Mouse (Mus musculus) stomach, postnatal 0 days (tissue): ENCODE results near the gene Lrrc8a. TPM values are rescaled to one million over a fixed set of nuclear protein-coding genes. Genes with fewer than 3 reads are reported as not detected.

ENCODE experiments used
- ATAC-seq: fragments of 200-750 bp; cut with Nextera tagmentation; 2 replicates; pipeline ENCODE4 v1.8.0; 2017; ENCODE audit not compliant: low FRiP score, low TSS enrichment
- DNase-seq: peaks from one replicate; pipeline ENCODE4 v3.0.0-alpha.2; 2016; ENCODE audit warnings: low spot score
- H3K27ac ChIP-seq: fragments of 300-500 bp; sonication (generic); replicated peaks from 2 replicates; pipeline ENCODE4 v1.5.1; 2014; ENCODE audit warnings: mild to moderate bottlenecking, control low read depth
- H3K27me3 ChIP-seq: fragments of 300-500 bp; sonication (generic); 2 replicates; pipeline ENCODE4 v1.6.1; 2014; ENCODE audit warnings: low read length; ENCODE audit not compliant: control insufficient read depth, insufficient read depth
- H3K36me3 ChIP-seq: fragments of 300-500 bp; sonication (generic); 2 replicates; pipeline ENCODE4 v1.6.1; 2014; ENCODE audit warnings: low read length, mixed read lengths; ENCODE audit not compliant: control insufficient read depth, insufficient read depth
- H3K4me1 ChIP-seq: fragments of 300-500 bp; sonication (generic); replicated peaks from 2 replicates; pipeline ENCODE4 v1.6.1; 2014; ENCODE audit warnings: antibody characterized with exemption; ENCODE audit not compliant: control insufficient read depth, insufficient read depth
- H3K4me2 ChIP-seq: fragments of 300-500 bp; sonication (generic); replicated peaks from 2 replicates; pipeline ENCODE4 v1.6.1; 2014; ENCODE audit warnings: low read depth, mild to moderate bottlenecking, control low read depth, moderate library complexity
- H3K4me3 ChIP-seq: fragments of 300-500 bp; sonication (generic); 2 replicates; pipeline ENCODE4 v1.5.1; 2014; ENCODE audit warnings: low read depth, low read length, control low read depth
- H3K9ac ChIP-seq: fragments of 300-500 bp; sonication (generic); 2 replicates; pipeline ENCODE4 v1.6.1; 2014; ENCODE audit warnings: mild to moderate bottlenecking, low read length, control low read depth, mixed read lengths
- H3K9me3 ChIP-seq: fragments of 300-500 bp; sonication (generic); 2 replicates; pipeline ENCODE4 v1.6.1; 2016; ENCODE audit warnings: low read length; ENCODE audit not compliant: control insufficient read depth
- CTCF ChIP-seq: IDR thresholded peaks from 2 replicates; pipeline ENCODE4 v1.5.1; 2016; ENCODE audit warnings: antibody characterized with exemption, low read depth, mild to moderate bottlenecking, moderate library complexity
- EP300 ChIP-seq: optimal IDR thresholded peaks from 2 replicates; pipeline ENCODE3; 2016; ENCODE audit warnings: antibody characterized with exemption
- WGBS: fragments of 180-500 bp; shearing (Covaris S2); extraction: QIAGEN DNeasy Blood & Tissue Kit; methylation state at CpG from one replicate; pipeline ENCODE4 v1.1.7; 2014; 5-methylcytosine and 5-hydroxymethylcytosine counted together
- polyA plus RNA-seq: library from polyadenylated mRNA; unstranded; fragments of >200 nt; fragmentation: Nextera tagmentation; extraction: Ambion mirVana; gene quantifications from 2 replicates; pipeline ENCODE4 v1.2.1, GENCODE M21; 2015

Lrrc8a gene
- polyA plus RNA-seq, 1 experiment from 2014 or later = 30.3 TPM

- Histone ChIP-seq H3K27ac (no peak overlapping the region), H3K4me1 (no peaks in the 10 kb centered on the region), H3K27me3 (no peaks in the 10 kb centered on the region), H3K9ac (no peak overlapping the region), H3K36me3 (no peaks in the 10 kb centered on the region), H3K4me2 (no peak overlapping the region), H3K9me3 (no peaks in the 10 kb centered on the region), H3K4me3 (no peak overlapping the region)
- DNase-seq (no peak), ATAC-seq (no peak)
- no peak for TF ChIP-seq EP300
- no peak for TF ChIP-seq CTCF
- 71% methylated on average over 6 of the region's 6 CpGs for WGBS
Observed at GRCm38 (mm10) chr2:30211408-30212168, 25.9 kb upstream of the Lrrc8a start.

DNA sequence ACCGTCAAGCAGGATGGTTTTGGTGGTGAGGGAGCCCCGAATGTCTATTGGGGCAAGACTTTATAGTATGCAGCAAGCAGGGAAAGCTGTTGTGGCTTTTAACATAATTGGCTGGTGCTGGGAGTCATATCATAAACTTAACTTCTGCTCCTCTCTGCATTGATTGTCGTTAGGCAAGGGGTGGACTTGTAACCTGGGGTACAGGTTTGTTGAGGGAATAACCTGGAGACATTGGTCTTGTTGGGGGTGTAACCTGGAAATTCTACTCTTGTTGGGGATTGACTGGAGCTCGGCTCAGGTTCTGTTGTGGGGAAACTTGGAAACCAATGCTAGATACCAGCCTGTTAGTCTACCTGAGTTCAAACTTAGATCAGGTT, 25.4 kb upstream of the Lrrc8a start:
- no peak for DNase-seq
- Histone ChIP-seq H3K4me1 (no peaks in the 10 kb centered on the region), H3K9me3 (no peaks in the 10 kb centered on the region), H3K9ac (no peak overlapping the region), H3K27me3 (no peaks in the 10 kb centered on the region), H3K27ac (no peak overlapping the region), H3K36me3 (no peaks in the 10 kb centered on the region), H3K4me3 (no peak overlapping the region), H3K4me2 (no peak overlapping the region)
- no peak for ATAC-seq
- 73% methylated on average over 4 of the region's 4 CpGs for WGBS
- TF ChIP-seq EP300 (no peak), CTCF (no peak)

DNA sequence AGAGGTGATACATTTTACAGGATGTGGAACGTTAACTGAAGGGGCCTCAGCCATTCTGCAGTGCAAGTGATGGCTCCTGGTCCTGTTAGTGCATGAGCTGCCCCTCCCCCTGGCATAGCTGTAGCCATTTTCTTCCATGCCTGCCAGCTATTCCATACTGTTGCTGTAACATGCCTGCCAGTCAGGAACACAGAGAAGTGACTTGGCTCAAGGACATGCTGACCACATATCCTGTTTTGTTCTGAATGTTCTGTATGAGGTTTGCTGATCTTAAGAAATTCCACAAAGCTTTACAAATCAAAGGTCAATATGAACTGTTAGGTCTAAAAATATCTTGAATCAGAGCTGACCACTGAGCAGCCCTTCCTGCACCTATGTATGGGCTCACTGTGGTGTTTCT, 24.6 kb upstream of the Lrrc8a start:
- Histone ChIP-seq H3K4me2 (no peak overlapping the region), H3K9ac (no peak overlapping the region), H3K36me3 (no peaks in the 10 kb centered on the region), H3K4me1 (no peaks in the 10 kb centered on the region), H3K27me3 (no peaks in the 10 kb centered on the region), H3K9me3 (no peaks in the 10 kb centered on the region), H3K4me3 (no peak overlapping the region), H3K27ac (no peak overlapping the region)
- no peak for ATAC-seq
- DNase-seq = no peak
- WGBS = 60% methylated on average over 1 of the region's 1 CpGs
- TF ChIP-seq CTCF = no peak
- TF ChIP-seq EP300 = no peak

GRCm38 (mm10) chr2:30214745-30215144, 22.8 kb upstream of the Lrrc8a start:
- H3K9me3 ChIP-seq = no peaks in the 10 kb centered on the region
- no peak for DNase-seq
- no peaks in the 10 kb centered on the region for H3K4me1 ChIP-seq
- H3K4me3 ChIP-seq = no peak overlapping the region
- no peaks in the 10 kb centered on the region for H3K27me3 ChIP-seq
- H3K9ac ChIP-seq = no peak overlapping the region
- H3K36me3 ChIP-seq = no peaks in the 10 kb centered on the region
- ATAC-seq = no peak
- TF ChIP-seq EP300 (no peak), CTCF (no peak)
- 73% methylated on average over 3 of the region's 3 CpGs for WGBS
- H3K27ac ChIP-seq = no peak overlapping the region
- no peak overlapping the region for H3K4me2 ChIP-seq

GRCm38 (mm10) chr2:30215493-30215892, 22.0 kb upstream of the Lrrc8a start:
- Histone ChIP-seq H3K4me3 (no peak overlapping the region), H3K9ac (no peak overlapping the region), H3K4me1 (no peaks in the 10 kb centered on the region), H3K27me3 (no peaks in the 10 kb centered on the region), H3K9me3 (no peaks in the 10 kb centered on the region), H3K36me3 (no peaks in the 10 kb centered on the region), H3K27ac (no peak overlapping the region), H3K4me2 (no peak overlapping the region)
- ATAC-seq = no peak
- TF ChIP-seq EP300 (no peak), CTCF (no peak)
- DNase-seq = no peak
- 62% methylated on average over 6 of the region's 6 CpGs for WGBS

DNA sequence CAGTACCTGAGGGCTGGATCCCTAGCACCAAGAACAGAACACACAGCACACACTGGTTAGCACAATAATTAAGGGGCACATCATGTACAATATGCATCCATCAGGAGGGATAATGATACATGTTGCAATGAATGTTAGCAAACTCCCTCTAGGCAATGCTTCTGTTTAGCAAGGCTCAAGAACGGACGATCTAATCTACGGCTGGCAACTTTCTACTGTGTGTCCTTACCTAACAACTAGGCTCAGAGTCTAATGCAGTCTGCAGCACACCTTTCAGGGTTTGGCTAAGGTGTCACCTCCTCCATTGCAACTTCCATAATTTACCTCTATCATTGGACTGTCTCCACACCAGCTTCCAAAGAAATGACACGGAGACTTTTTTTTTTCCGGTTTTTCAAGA, 21.2 kb upstream of the Lrrc8a start:
- no peak overlapping the region for H3K4me2 ChIP-seq
- H3K9ac ChIP-seq = no peak overlapping the region
- no peak overlapping the region for H3K27ac ChIP-seq
- no peaks in the 10 kb centered on the region for H3K9me3 ChIP-seq
- H3K27me3 ChIP-seq = no peaks in the 10 kb centered on the region
- no peaks in the 10 kb centered on the region for H3K36me3 ChIP-seq
- H3K4me3 ChIP-seq = no peak overlapping the region
- no peak for ATAC-seq
- TF ChIP-seq EP300 = no peak
- TF ChIP-seq CTCF = no peak
- no peaks in the 10 kb centered on the region for H3K4me1 ChIP-seq
- WGBS = 90% methylated on average over 5 of the region's 5 CpGs
- DNase-seq = no peak
